Mouse (Mus musculus): Measurements from ENCODE around the gene Socs4. TPM values are rescaled to one million over a fixed set of nuclear protein-coding genes. Genes with fewer than 3 reads are reported as not detected.

Socs4 gene
- polyA plus RNA-seq, 1 experiment from 2014 or later = 3.2 TPM

GRCm38 (mm10) chr14:47340231-47340925, 63.6 kb downstream of the Socs4 start:
- no peak for ATAC-seq (ENCODE audit: low read depth)
- Histone ChIP-seq H3K27me3 (ENCODE audit: control insufficient read depth, insufficient read depth, low read length) (no peaks in the 10 kb centered on the region), H3K36me3 (ENCODE audit: control insufficient read depth, insufficient read depth, low read length) (no peaks in the 10 kb centered on the region), H3K27ac (ENCODE audit: low read depth, low read length) (no peak overlapping the region), H3K9me3 (ENCODE audit: control insufficient read depth, low read length) (no peaks in the 10 kb centered on the region), H3K9ac (replicated peaks; ENCODE audit: low read depth, low read length) (no peak overlapping the region), H3K4me2 (ENCODE audit: low read depth, low read length) (no peak overlapping the region), H3K4me3 (ENCODE audit: low read depth, low read length) (no peak overlapping the region), H3K4me1 (ENCODE audit: control insufficient read depth, insufficient read depth, low read length) (no peaks in the 10 kb centered on the region)
- WGBS = 86% methylated on average over 10 of the region's 10 CpGs

GRCm38 (mm10) chr14:47341811-47342291, 65.1 kb downstream of the Socs4 start:
- Histone ChIP-seq H3K27me3 (ENCODE audit: control insufficient read depth, insufficient read depth, low read length) (no peaks in the 10 kb centered on the region), H3K4me3 (ENCODE audit: low read depth, low read length) (no peak overlapping the region), H3K27ac (ENCODE audit: low read depth, low read length) (0 out of 2 replicates have a peak overlapping the region, but pooled peaks have one; percentile 16), H3K9ac (replicated peaks; ENCODE audit: low read depth, low read length) (no peak overlapping the region), H3K4me1 (ENCODE audit: control insufficient read depth, insufficient read depth, low read length) (no peaks in the 10 kb centered on the region), H3K9me3 (ENCODE audit: control insufficient read depth, low read length) (no peaks in the 10 kb centered on the region), H3K36me3 (ENCODE audit: control insufficient read depth, insufficient read depth, low read length) (no peaks in the 10 kb centered on the region), H3K4me2 (ENCODE audit: low read depth, low read length) (no peak overlapping the region)
- 52% methylated on average over 4 of the region's 4 CpGs for WGBS
- peak; percentile 28; the same call in 1 of the 2 replicates for ATAC-seq (ENCODE audit: low read depth)

Other genes with a start within 250 kb of the Socs4 start
- 1.7 and 2.6 TPM in 2 replicates for gene Gch1, start 87.5 kb upstream of the Socs4 start, polyA plus RNA-seq (2014; fragmentation: Nextera tagmentation; extraction: Ambion mirVana)
- gene Wdhd1, start 74 bp upstream of the Socs4 start, polyA plus RNA-seq (2014; fragmentation: Nextera tagmentation; extraction: Ambion mirVana) = 13.9 and 15.5 TPM in 2 replicates
- gene Mapk1ip1l, start 21.3 kb downstream of the Socs4 start, polyA plus RNA-seq (2014; fragmentation: Nextera tagmentation; extraction: Ambion mirVana) = 45.6 and 59.5 TPM in 2 replicates
- 2.1 and 2.2 TPM in 2 replicates for gene Lgals3, start 90.8 kb downstream of the Socs4 start, polyA plus RNA-seq (2014; fragmentation: Nextera tagmentation; extraction: Ambion mirVana)
- 4.0 and 5.4 TPM in 2 replicates for gene Dlgap5, start 141.5 kb downstream of the Socs4 start, polyA plus RNA-seq (2014; fragmentation: Nextera tagmentation; extraction: Ambion mirVana)
- gene Fbxo34, start 173.5 kb downstream of the Socs4 start, polyA plus RNA-seq (2014; fragmentation: Nextera tagmentation; extraction: Ambion mirVana) = 37.6 and 38.7 TPM in 2 replicates

Measured in neural tube, embryonic 14.5 days (tissue).